Mouse (Mus musculus): ENCODE measurements at regions not wholly inside any gene's neighbourhood (a gene's known extent, or its start where the extent isn't known, plus 50 kb on each side); places are given as distances from the start of the nearest gene placed in this dataset.

- TF ChIP-seq EP300 (IDR thresholded peaks at IDR 0.05) (no peak), CTCF (IDR thresholded peaks at IDR 0.05) (no peak)
Observed at GRCm38 (mm10) chr2:108766461-108766860, 514.1 kb upstream of the Kif18a start.

Data from lung, postnatal 0 days (tissue).